Mouse (Mus musculus) kidney, embryonic 16.5 days (tissue): ENCODE measurements around the gene Amd1. TPM values are rescaled to one million over a fixed set of nuclear protein-coding genes. Genes with fewer than 3 reads are reported as not detected.

Experiments used
- ATAC-seq: fragments of 200-750 bp; cut with Nextera tagmentation; 2 replicates; pipeline ENCODE4 v1.8.0; 2017; ENCODE audit warnings: moderate TSS enrichment; ENCODE audit not compliant: low FRiP score, low TSS enrichment
- H3K27ac ChIP-seq: fragments of 300-500 bp; sonication (generic); 2 replicates; pipeline ENCODE4 v1.5.1; 2014; ENCODE audit warnings: low read length
- H3K27me3 ChIP-seq: fragments of 300-500 bp; sonication (generic); 2 replicates; pipeline ENCODE4 v1.6.1; 2014; ENCODE audit warnings: low read length, control low read depth, mixed read lengths; ENCODE audit not compliant: insufficient read depth
- H3K36me3 ChIP-seq: fragments of 300-500 bp; sonication (generic); 2 replicates; pipeline ENCODE4 v1.6.1; 2014; ENCODE audit warnings: low read length, control low read depth, mixed read lengths; ENCODE audit not compliant: insufficient read depth
- H3K4me1 ChIP-seq: fragments of 300-500 bp; sonication (generic); 2 replicates; pipeline ENCODE4 v1.6.1; 2014; ENCODE audit warnings: low read length, control low read depth, mixed read lengths; ENCODE audit not compliant: insufficient read depth
- H3K4me2 ChIP-seq: fragments of 300-500 bp; sonication (generic); replicated peaks from 2 replicates; pipeline ENCODE4 v1.6.1; 2014; ENCODE audit warnings: low read depth, low read length
- H3K4me3 ChIP-seq: fragments of 300-500 bp; sonication (generic); 2 replicates; pipeline ENCODE4 v1.5.1; 2014; ENCODE audit warnings: mild to moderate bottlenecking, low read length
- H3K9ac ChIP-seq: fragments of 300-500 bp; sonication (generic); replicated peaks from 2 replicates; pipeline ENCODE4 v1.6.1; 2014; ENCODE audit warnings: low read length
- H3K9me3 ChIP-seq: fragments of 300-500 bp; sonication (generic); 2 replicates; pipeline ENCODE4 v1.6.1; 2016; ENCODE audit warnings: low read length, control low read depth
- WGBS: fragments of 180-500 bp; shearing (Covaris S2); extraction: QIAGEN DNeasy Blood & Tissue Kit; methylation state at CpG from one replicate; pipeline ENCODE4 v1.1.7; 2014; 5-methylcytosine and 5-hydroxymethylcytosine counted together
- polyA plus RNA-seq: library from polyadenylated mRNA; unstranded; fragments of >200 nt; fragmentation: Nextera tagmentation; extraction: Ambion mirVana; gene quantifications from 2 replicates; pipeline ENCODE4 v1.2.1, GENCODE M21; 2015

Amd1 gene
- polyA plus RNA-seq, 1 experiment from 2014 or later = 53.1 TPM

- Histone ChIP-seq H3K4me2 (peak overlapping the region; percentile 89), H3K9me3 (no peaks in the 10 kb centered on the region), H3K4me1 (peaks cover 12% of the 10 kb centered on the region), H3K27ac (peak overlapping the region; percentile 98), H3K27me3 (no peaks in the 10 kb centered on the region), H3K36me3 (peaks cover 12% of the 10 kb centered on the region), H3K4me3 (peak overlapping the region; percentile 80), H3K9ac (peak overlapping the region; percentile 91)
- peak; percentile 83 for ATAC-seq
- 0% methylated on average over 12 of the region's 12 CpGs for WGBS
These were observed 43.5 kb downstream of the Amd1 start for GRCm38 (mm10) chr10:40258401-40258966.

- Histone ChIP-seq H3K9me3 (no peaks in the 10 kb centered on the region), H3K4me3 (peak within 1 kb of the TSS; percentile 80), H3K4me2 (peak within 1 kb of the TSS; percentile 89), H3K27me3 (no peaks in the 10 kb centered on the region), H3K9ac (peak within 1 kb of the TSS; percentile 91), H3K4me1 (peaks cover 12% of the 10 kb centered on the region), H3K36me3 (peaks cover 16% of the 10 kb centered on the region), H3K27ac (peak within 1 kb of the TSS; percentile 98)
- WGBS = 0% methylated on average over 43 of the region's 43 CpGs
- peak; percentile 79 for ATAC-seq
These were observed 44.4 kb downstream of the Amd1 start, which contains the start of gene Gtf3c6 for GRCm38 (mm10) chr10:40257414-40258255. Gtf3c6 (minus strand) TSS chr10:40258108.

DNA sequence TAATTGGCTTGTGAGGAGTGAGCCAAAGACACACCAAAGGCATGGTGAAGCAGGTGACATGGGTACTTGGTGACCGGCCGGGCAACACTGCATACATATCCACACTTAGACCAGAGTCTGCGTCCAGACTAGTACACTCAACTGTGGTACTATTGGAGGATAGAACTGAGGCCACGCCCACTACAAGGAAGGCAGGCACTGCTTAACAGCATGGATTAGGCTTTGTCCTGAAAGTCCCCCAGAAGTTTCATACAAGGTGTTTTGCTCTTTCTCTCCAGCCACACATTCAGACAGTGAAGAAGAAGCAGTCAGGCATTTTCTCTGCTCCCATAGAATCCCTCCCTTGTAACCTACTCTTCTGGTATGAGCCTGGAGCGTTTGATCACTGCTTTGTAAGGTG, 45.3 kb downstream of the Amd1 start:
- Histone ChIP-seq H3K4me1 (peaks cover 12% of the 10 kb centered on the region), H3K9me3 (no peaks in the 10 kb centered on the region), H3K9ac (peak overlapping the region; percentile 91), H3K27me3 (no peaks in the 10 kb centered on the region), H3K27ac (peak overlapping the region; percentile 98), H3K4me3 (peak overlapping the region; percentile 80), H3K36me3 (peaks cover 22% of the 10 kb centered on the region), H3K4me2 (peak overlapping the region; percentile 89)
- WGBS = 2% methylated on average over 5 of the region's 5 CpGs
- peak; percentile 84 for ATAC-seq

DNA sequence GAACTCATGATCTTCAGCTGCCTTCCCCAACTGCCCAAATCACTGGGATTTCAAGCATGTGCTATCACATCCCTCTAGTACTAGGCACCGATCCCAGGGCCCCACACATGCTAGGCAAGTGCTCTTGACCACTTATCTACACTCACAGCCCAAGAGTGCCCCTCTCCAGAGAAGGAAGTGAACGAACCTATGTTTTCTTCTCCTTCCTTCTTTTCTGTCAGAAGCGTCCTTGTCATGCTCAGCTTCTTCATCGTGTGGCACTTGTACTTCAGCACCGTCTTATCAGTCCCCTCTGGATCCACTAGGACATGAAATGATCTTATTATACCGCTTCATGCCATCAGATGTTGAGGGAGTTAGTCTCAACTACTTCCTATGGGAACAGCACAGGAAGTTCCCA, 51.0 kb downstream of the Amd1 start:
- H3K36me3 ChIP-seq = peaks cover 50% of the 10 kb centered on the region

GRCm38 (mm10) chr10:40249625-40250024, 52.4 kb downstream of the Amd1 start:
- no peak for ATAC-seq
- Histone ChIP-seq H3K4me1 (peaks cover 8% of the 10 kb centered on the region; the same call in 1 of the 2 replicates), H3K4me3 (no peak overlapping the region), H3K9ac (no peak overlapping the region), H3K27me3 (no peaks in the 10 kb centered on the region), H3K9me3 (no peaks in the 10 kb centered on the region), H3K4me2 (no peak overlapping the region), H3K27ac (no peak overlapping the region), H3K36me3 (peaks cover 47% of the 10 kb centered on the region)
- WGBS = 87% methylated on average over 9 of the region's 9 CpGs

More for the DNA sequence above, 51.0 kb downstream of the Amd1 start:
- H3K4me3 ChIP-seq = no peak overlapping the region
- H3K4me1 ChIP-seq = peaks cover 5% of the 10 kb centered on the region; the same call in 1 of the 2 replicates
- H3K9me3 ChIP-seq = no peaks in the 10 kb centered on the region
- H3K27ac ChIP-seq = no peak overlapping the region
- WGBS = 90% methylated on average over 6 of the region's 6 CpGs
- H3K4me2 ChIP-seq = no peak overlapping the region
- no peak overlapping the region for H3K9ac ChIP-seq
- ATAC-seq = no peak
- H3K27me3 ChIP-seq = no peaks in the 10 kb centered on the region

GRCm38 (mm10) chr10:40247166-40247716, 54.7 kb downstream of the Amd1 start:
- peaks cover 45% of the 10 kb centered on the region for H3K36me3 ChIP-seq
- 32% methylated on average over 11 of the region's 11 CpGs for WGBS
- no peaks in the 10 kb centered on the region for H3K9me3 ChIP-seq
- peak overlapping the region; percentile 78 for H3K9ac ChIP-seq
- H3K27ac ChIP-seq = peak overlapping the region; percentile 73
- H3K4me2 ChIP-seq = peak overlapping the region; percentile 67
- no peaks in the 10 kb centered on the region for H3K27me3 ChIP-seq
- H3K4me1 ChIP-seq = peaks cover 8% of the 10 kb centered on the region; the same call in 1 of the 2 replicates
- ATAC-seq = peak; percentile 40
- H3K4me3 ChIP-seq = peak overlapping the region; percentile 84

GRCm38 (mm10) chr10:40246374-40247165, 55.4 kb downstream of the Amd1 start, which contains the start of gene Rpf2:
Rpf2 (minus strand) TSS chr10:40247036.
- Histone ChIP-seq H3K27me3 (no peaks in the 10 kb centered on the region), H3K4me1 (peaks cover 8% of the 10 kb centered on the region; the same call in 1 of the 2 replicates), H3K9ac (peak within 1 kb of the TSS; percentile 78), H3K27ac (peak within 1 kb of the TSS; percentile 73), H3K4me2 (peak within 1 kb of the TSS; percentile 67), H3K36me3 (peaks cover 44% of the 10 kb centered on the region), H3K9me3 (no peaks in the 10 kb centered on the region), H3K4me3 (peak within 1 kb of the TSS; percentile 84)
- under 1% methylated on average over 54 of the region's 54 CpGs for WGBS
- peak; percentile 93 for ATAC-seq

- no peak for ATAC-seq
- Histone ChIP-seq H3K9me3 (no peaks in the 10 kb centered on the region), H3K4me3 (no peak overlapping the region), H3K4me1 (no peaks in the 10 kb centered on the region), H3K27ac (no peak overlapping the region), H3K9ac (no peak overlapping the region), H3K4me2 (no peak overlapping the region), H3K27me3 (no peaks in the 10 kb centered on the region), H3K36me3 (peaks cover 25% of the 10 kb centered on the region)
- WGBS = 91% methylated on average over 5 of the region's 5 CpGs
These were observed 64.2 kb downstream of the Amd1 start for GRCm38 (mm10) chr10:40237826-40238225.
